Mouse (Mus musculus): ENCODE data around the gene Tst. TPM values are rescaled to one million over a fixed set of nuclear protein-coding genes. Genes with fewer than 3 reads are reported as not detected.

Gene Tst
- polyA plus RNA-seq, 1 experiment from 2014 or later: 32.8 TPM

- peak within 1 kb of the TSS; percentile 66 for H3K4me3 ChIP-seq (ENCODE audit: low read length)
- peak; percentile 82 for ATAC-seq (ENCODE audit: low FRiP score, low TSS enrichment)
- H3K9me3 ChIP-seq (ENCODE audit: control insufficient read depth, low read length): no peaks in the 10 kb centered on the region
- peak within 1 kb of the TSS; percentile 64 for H3K9ac ChIP-seq (ENCODE audit: low read depth, low read length)
- H3K36me3 ChIP-seq (ENCODE audit: control insufficient read depth, insufficient read depth, low read length): no peaks in the 10 kb centered on the region
- under 1% methylated on average over 40 of the region's 40 CpGs for WGBS
- peak within 1 kb of the TSS; percentile 93 for H3K4me2 ChIP-seq (replicated peaks; ENCODE audit: low read depth, low read length)
- H3K27ac ChIP-seq (ENCODE audit: low read depth, low read length): peak within 1 kb of the TSS; percentile 91
- H3K4me1 ChIP-seq (ENCODE audit: control insufficient read depth, insufficient read depth, low read length): peaks cover 32% of the 10 kb centered on the region
- peaks cover 28% of the 10 kb centered on the region for H3K27me3 ChIP-seq (ENCODE audit: control insufficient read depth, insufficient read depth, low read length)
Observed at GRCm38 (mm10) chr15:78406293-78406934, 707 bp upstream of the Tst start, which contains the start of gene Mpst. Gene Mpst (plus strand): TSS chr15:78406416.

GRCm38 (mm10) chr15:78405098-78405497, 609 bp downstream of the Tst start:
- Histone ChIP-seq H3K27ac (ENCODE audit: low read depth, low read length) (peak overlapping the region; percentile 91; the same call in 1 of the 2 replicates), H3K27me3 (ENCODE audit: control insufficient read depth, insufficient read depth, low read length) (peaks cover 18% of the 10 kb centered on the region), H3K9me3 (ENCODE audit: control insufficient read depth, low read length) (no peaks in the 10 kb centered on the region), H3K4me1 (ENCODE audit: control insufficient read depth, insufficient read depth, low read length) (peaks cover 31% of the 10 kb centered on the region), H3K4me3 (ENCODE audit: low read length) (peak overlapping the region; percentile 66), H3K36me3 (ENCODE audit: control insufficient read depth, insufficient read depth, low read length) (no peaks in the 10 kb centered on the region), H3K4me2 (replicated peaks; ENCODE audit: low read depth, low read length) (peak overlapping the region; percentile 93), H3K9ac (ENCODE audit: low read depth, low read length) (peak overlapping the region; percentile 64; the same call in 1 of the 2 replicates)
- WGBS: 49% methylated on average over 11 of the region's 11 CpGs
- ATAC-seq (ENCODE audit: low FRiP score, low TSS enrichment): no peak

GRCm38 (mm10) chr15:78403896-78404295, 1.8 kb downstream of the Tst start:
- 80% methylated on average over 1 of the region's 1 CpGs for WGBS
- Histone ChIP-seq H3K27me3 (ENCODE audit: control insufficient read depth, insufficient read depth, low read length) (peaks cover 7% of the 10 kb centered on the region), H3K9ac (ENCODE audit: low read depth, low read length) (no peak overlapping the region), H3K27ac (ENCODE audit: low read depth, low read length) (peak overlapping the region; percentile 38; the same call in 1 of the 2 replicates), H3K4me2 (replicated peaks; ENCODE audit: low read depth, low read length) (no peak overlapping the region; the same call in 1 of the 2 replicates), H3K9me3 (ENCODE audit: control insufficient read depth, low read length) (no peaks in the 10 kb centered on the region), H3K36me3 (ENCODE audit: control insufficient read depth, insufficient read depth, low read length) (no peaks in the 10 kb centered on the region), H3K4me1 (ENCODE audit: control insufficient read depth, insufficient read depth, low read length) (peaks cover 25% of the 10 kb centered on the region), H3K4me3 (ENCODE audit: low read length) (no peak overlapping the region)
- ATAC-seq (ENCODE audit: low FRiP score, low TSS enrichment): no peak

- Histone ChIP-seq H3K27me3 (ENCODE audit: control insufficient read depth, insufficient read depth, low read length) (peaks cover 1% of the 10 kb centered on the region; the same call in 1 of the 2 replicates), H3K4me1 (ENCODE audit: control insufficient read depth, insufficient read depth, low read length) (peaks cover 25% of the 10 kb centered on the region), H3K36me3 (ENCODE audit: control insufficient read depth, insufficient read depth, low read length) (no peaks in the 10 kb centered on the region), H3K9me3 (ENCODE audit: control insufficient read depth, low read length) (no peaks in the 10 kb centered on the region), H3K4me3 (ENCODE audit: low read length) (no peak overlapping the region), H3K4me2 (replicated peaks; ENCODE audit: low read depth, low read length) (no peak overlapping the region; the same call in 1 of the 2 replicates), H3K9ac (ENCODE audit: low read depth, low read length) (peak overlapping the region; percentile 37; the same call in 1 of the 2 replicates), H3K27ac (ENCODE audit: low read depth, low read length) (peak overlapping the region; percentile 65; the same call in 1 of the 2 replicates)
- WGBS: 50% methylated on average over 3 of the region's 3 CpGs
- ATAC-seq (ENCODE audit: low FRiP score, low TSS enrichment): no peak
Observed at GRCm38 (mm10) chr15:78403301-78403741, 2.4 kb downstream of the Tst start.

GRCm38 (mm10) chr15:78402423-78402822, 3.3 kb downstream of the Tst start:
- Histone ChIP-seq H3K27ac (ENCODE audit: low read depth, low read length) (no peak overlapping the region), H3K9me3 (ENCODE audit: control insufficient read depth, low read length) (no peaks in the 10 kb centered on the region), H3K4me3 (ENCODE audit: low read length) (no peak overlapping the region), H3K36me3 (ENCODE audit: control insufficient read depth, insufficient read depth, low read length) (no peaks in the 10 kb centered on the region), H3K4me1 (ENCODE audit: control insufficient read depth, insufficient read depth, low read length) (peaks cover 24% of the 10 kb centered on the region), H3K4me2 (replicated peaks; ENCODE audit: low read depth, low read length) (no peak overlapping the region), H3K9ac (ENCODE audit: low read depth, low read length) (no peak overlapping the region), H3K27me3 (ENCODE audit: control insufficient read depth, insufficient read depth, low read length) (no peaks in the 10 kb centered on the region)
- no peak for ATAC-seq (ENCODE audit: low FRiP score, low TSS enrichment)
- WGBS: 74% methylated on average over 7 of the region's 7 CpGs

- peaks cover 18% of the 10 kb centered on the region for H3K4me1 ChIP-seq (ENCODE audit: control insufficient read depth, insufficient read depth, low read length)
- no peaks in the 10 kb centered on the region for H3K9me3 ChIP-seq (ENCODE audit: control insufficient read depth, low read length)
- WGBS: 61% methylated on average over 4 of the region's 4 CpGs
- no peak overlapping the region for H3K9ac ChIP-seq (ENCODE audit: low read depth, low read length)
- H3K27me3 ChIP-seq (ENCODE audit: control insufficient read depth, insufficient read depth, low read length): no peaks in the 10 kb centered on the region
- no peak for ATAC-seq (ENCODE audit: low FRiP score, low TSS enrichment)
- no peak overlapping the region for H3K27ac ChIP-seq (ENCODE audit: low read depth, low read length)
- H3K4me3 ChIP-seq (ENCODE audit: low read length): no peak overlapping the region
- no peak overlapping the region for H3K4me2 ChIP-seq (replicated peaks; ENCODE audit: low read depth, low read length)
- no peaks in the 10 kb centered on the region for H3K36me3 ChIP-seq (ENCODE audit: control insufficient read depth, insufficient read depth, low read length)
Observed at GRCm38 (mm10) chr15:78401921-78402320, 3.8 kb downstream of the Tst start.

- WGBS: 74% methylated on average over 6 of the region's 6 CpGs
- ATAC-seq (ENCODE audit: low FRiP score, low TSS enrichment): no peak
- H3K36me3 ChIP-seq (ENCODE audit: control insufficient read depth, insufficient read depth, low read length): no peaks in the 10 kb centered on the region
- H3K27me3 ChIP-seq (ENCODE audit: control insufficient read depth, insufficient read depth, low read length): no peaks in the 10 kb centered on the region
- H3K4me1 ChIP-seq (ENCODE audit: control insufficient read depth, insufficient read depth, low read length): peaks cover 18% of the 10 kb centered on the region
- no peak overlapping the region for H3K4me3 ChIP-seq (ENCODE audit: low read length)
- no peak overlapping the region for H3K4me2 ChIP-seq (replicated peaks; ENCODE audit: low read depth, low read length)
- no peaks in the 10 kb centered on the region for H3K9me3 ChIP-seq (ENCODE audit: control insufficient read depth, low read length)
- H3K9ac ChIP-seq (ENCODE audit: low read depth, low read length): no peak overlapping the region
- no peak overlapping the region for H3K27ac ChIP-seq (ENCODE audit: low read depth, low read length)
Observed at GRCm38 (mm10) chr15:78401345-78401744, 4.4 kb downstream of the Tst start.

GRCm38 (mm10) chr15:78395478-78395962, 10.2 kb downstream of the Tst start, which contains the start of gene Tex33:
Gene Tex33 (minus strand): TSS chr15:78395912.
- Histone ChIP-seq H3K9me3 (ENCODE audit: control insufficient read depth, low read length) (no peaks in the 10 kb centered on the region), H3K27ac (ENCODE audit: low read depth, low read length) (no peak within 1 kb of the TSS), H3K36me3 (ENCODE audit: control insufficient read depth, insufficient read depth, low read length) (no peaks in the 10 kb centered on the region), H3K9ac (ENCODE audit: low read depth, low read length) (no peak within 1 kb of the TSS), H3K4me3 (ENCODE audit: low read length) (no peak within 1 kb of the TSS), H3K27me3 (ENCODE audit: control insufficient read depth, insufficient read depth, low read length) (no peaks in the 10 kb centered on the region), H3K4me2 (replicated peaks; ENCODE audit: low read depth, low read length) (no peak within 1 kb of the TSS), H3K4me1 (ENCODE audit: control insufficient read depth, insufficient read depth, low read length) (no peaks in the 10 kb centered on the region)
- no peak for ATAC-seq (ENCODE audit: low FRiP score, low TSS enrichment)
- 79% methylated on average over 8 of the region's 8 CpGs for WGBS

GRCm38 (mm10) chr15:78390855-78391254, 14.9 kb downstream of the Tst start:
- no peaks in the 10 kb centered on the region for H3K9me3 ChIP-seq (ENCODE audit: control insufficient read depth, low read length)
- H3K9ac ChIP-seq (ENCODE audit: low read depth, low read length): no peak overlapping the region
- no peaks in the 10 kb centered on the region for H3K4me1 ChIP-seq (ENCODE audit: control insufficient read depth, insufficient read depth, low read length)
- ATAC-seq (ENCODE audit: low FRiP score, low TSS enrichment): no peak
- no peak overlapping the region for H3K4me3 ChIP-seq (ENCODE audit: low read length)
- H3K36me3 ChIP-seq (ENCODE audit: control insufficient read depth, insufficient read depth, low read length): no peaks in the 10 kb centered on the region
- no peaks in the 10 kb centered on the region for H3K27me3 ChIP-seq (ENCODE audit: control insufficient read depth, insufficient read depth, low read length)
- 81% methylated on average over 3 of the region's 3 CpGs for WGBS
- H3K4me2 ChIP-seq (replicated peaks; ENCODE audit: low read depth, low read length): no peak overlapping the region
- H3K27ac ChIP-seq (ENCODE audit: low read depth, low read length): no peak overlapping the region
